ENCODE assay signal across 17 mouse cellular contexts in the genomic region with DNA sequence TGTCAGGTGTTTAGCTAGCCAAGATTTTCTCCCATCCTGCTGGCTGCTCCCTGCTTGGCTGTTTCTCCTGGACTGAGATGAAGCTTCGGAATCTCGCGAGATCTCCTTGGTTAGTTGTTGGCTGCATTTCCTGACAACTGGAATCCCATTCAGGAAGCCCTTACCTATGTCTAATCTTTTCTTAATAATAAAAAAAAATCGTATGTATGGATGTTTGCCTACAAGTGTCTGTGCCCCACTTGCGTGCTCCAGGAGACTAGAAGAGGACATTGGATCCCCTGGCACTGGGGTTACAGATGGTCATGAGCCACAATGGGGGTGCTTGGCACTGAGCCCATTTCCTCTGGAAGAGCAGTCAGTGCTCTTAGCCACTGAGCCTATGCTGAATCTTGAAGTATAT. TPM values are rescaled to one million over a fixed set of nuclear protein-coding genes. Genes with fewer than 3 reads are reported as not detected.
DNase-seq lines count a peak whose midpoint lies in the region; ATAC-seq lines count a peak whose summit lies in the region.
"Had no signal": no experiment of that assay in that cellular context is flagged by ENCODE, and none has a peak within 500 bp of the region (broad histone marks: within the 10 kb centered on the region; RNA-seq: fewer than 3 reads in every experiment).

No protein-coding gene starts in this region.

- no peak overlapping the region for H3K4me2 ChIP-seq in forebrain, embryonic 15.5 days (replicated peaks)
- H3K4me2 ChIP-seq: hindbrain, embryonic 15.5 days; limb, embryonic 13.5 days; midbrain, embryonic 11.5 days had no signal

- no peak overlapping the region for H3K9ac ChIP-seq in forebrain, embryonic 15.5 days (replicated peaks)
- H3K9ac ChIP-seq: hindbrain, embryonic 15.5 days; limb, embryonic 13.5 days had no signal

- 70% methylated on average over 5 of the region's 5 CpGs for WGBS in forebrain, embryonic 15.5 days
- WGBS in forebrain, embryonic 10.5 days, result 88% methylated on average over 5 of the region's 5 CpGs

- no peak for DNase-seq in forebrain, embryonic 10.5 days (ENCODE audit: extremely low spot score, low spot score)
- DNase-seq in layer of hippocampus, postnatal 14 days (ENCODE audit: low spot score in 2 of 2), result peak; percentile 26 to 60
- DNase-seq in layer of hippocampus, postnatal 36 days, result no peak
- peak; percentile 70 for DNase-seq in R1 (ENCODE audit: low read depth, low spot score)
- peak; percentile 93 for DNase-seq in cerebellum, postnatal 10 days
- DNase-seq in ovary, postnatal 10 days (ENCODE audit: low spot score), result no peak
- no peak for DNase-seq in gastrocnemius, postnatal 25 days
- DNase-seq: adrenal gland, postnatal 36 days; heart, adult 2 months; heart, postnatal 10 days; kidney, adult 9 months had no signal

- H3K4me3 ChIP-seq in forebrain, embryonic 15.5 days, result no peak overlapping the region
- no peak overlapping the region for H3K4me3 ChIP-seq in forebrain, embryonic 10.5 days
- H3K4me3 ChIP-seq: heart, adult 2 months; hindbrain, embryonic 15.5 days; limb, embryonic 13.5 days had no signal

- no peaks in the 10 kb centered on the region for H3K36me3 ChIP-seq in forebrain, embryonic 15.5 days
- no peaks in the 10 kb centered on the region for H3K36me3 ChIP-seq in forebrain, embryonic 10.5 days (replicated peaks)
- H3K36me3 ChIP-seq: hindbrain, embryonic 15.5 days; limb, embryonic 13.5 days had no signal

- ATAC-seq in forebrain, embryonic 15.5 days (replicated peaks), result no peak

- H3K27ac ChIP-seq in forebrain, embryonic 15.5 days (replicated peaks), result peak overlapping the region; percentile 46
- H3K27ac ChIP-seq in forebrain, embryonic 10.5 days, result no peak overlapping the region
- H3K27ac ChIP-seq: heart, adult 2 months; hindbrain, embryonic 15.5 days; limb, embryonic 13.5 days had no signal

- H3K27me3 ChIP-seq in forebrain, embryonic 15.5 days, result no peaks in the 10 kb centered on the region
- H3K27me3 ChIP-seq in forebrain, embryonic 10.5 days (ENCODE audit: poor library complexity, severe bottlenecking), result no peaks in the 10 kb centered on the region
- H3K27me3 ChIP-seq: hindbrain, embryonic 15.5 days; limb, embryonic 13.5 days had no signal

- H3K9me3 ChIP-seq in forebrain, embryonic 15.5 days, result no peaks in the 10 kb centered on the region
- H3K9me3 ChIP-seq in forebrain, embryonic 10.5 days, result no peaks in the 10 kb centered on the region
- H3K9me3 ChIP-seq: hindbrain, embryonic 15.5 days; limb, embryonic 13.5 days had no signal

- H3K4me1 ChIP-seq in forebrain, embryonic 15.5 days, result peaks cover 15% of the 10 kb centered on the region
- H3K4me1 ChIP-seq in forebrain, embryonic 10.5 days, result peaks cover 10% of the 10 kb centered on the region
- H3K4me1 ChIP-seq: limb, embryonic 13.5 days had no signal

RNA-seq across cellular contexts. Expression of a gene that starts 32.3 kb away (rescaled TPM):
- 2.3 and 2.6 TPM in 2 replicates for polyA plus RNA-seq in forebrain, embryonic 15.5 days (2015; fragmentation: Nextera tagmentation; extraction: Ambion mirVana)
- not detected in 2 replicates for polyA plus RNA-seq in forebrain, embryonic 10.5 days (2016; fragmentation: Nextera tagmentation; extraction: Ambion mirVana)
- 10 to 100 TPM; 17.5 to 21.6 TPM for total RNA-seq in layer of hippocampus, postnatal 14 days (2021)
- 10 to 100 TPM; 28.7 to 32.6 TPM for total RNA-seq in layer of hippocampus, postnatal 36 days (2021)
- total RNA-seq in gastrocnemius, postnatal 25 days (2021), result not detected
- total RNA-seq: common myeloid progenitor, adult 5-6 weeks; heart, adult 2 months; heart, postnatal 10 days had no signal
- polyA plus RNA-seq: heart, adult 2 months; liver, embryonic 16.5 days had no signal

Comparison
In these comparisons a context has a peak if more than half of its experiments do, and no peak if none do; other contexts are left out.
1. DNase-seq: peak in layer of hippocampus, postnatal 14 days (2 of 2), R1 (single experiment) and cerebellum, postnatal 10 days (2 of 2); none in forebrain, embryonic 10.5 days (single experiment), layer of hippocampus, postnatal 36 days (0 of 2), ovary, postnatal 10 days (single experiment) and gastrocnemius, postnatal 25 days (single experiment).
2. RNA of a gene that starts 32.3 kb away (total RNA-seq): 28.7 to 32.6 TPM in layer of hippocampus, postnatal 36 days and 17.5 to 21.6 TPM in layer of hippocampus, postnatal 14 days; not detected in gastrocnemius, postnatal 25 days; every median in the first group is over 10 times any median in the second.